Mouse (Mus musculus): ENCODE measurements at regions not wholly inside any gene's neighbourhood (a gene's known extent, or its start where the extent isn't known, plus 50 kb on each side); places are given as distances from the start of the nearest gene placed in this dataset.

DNA sequence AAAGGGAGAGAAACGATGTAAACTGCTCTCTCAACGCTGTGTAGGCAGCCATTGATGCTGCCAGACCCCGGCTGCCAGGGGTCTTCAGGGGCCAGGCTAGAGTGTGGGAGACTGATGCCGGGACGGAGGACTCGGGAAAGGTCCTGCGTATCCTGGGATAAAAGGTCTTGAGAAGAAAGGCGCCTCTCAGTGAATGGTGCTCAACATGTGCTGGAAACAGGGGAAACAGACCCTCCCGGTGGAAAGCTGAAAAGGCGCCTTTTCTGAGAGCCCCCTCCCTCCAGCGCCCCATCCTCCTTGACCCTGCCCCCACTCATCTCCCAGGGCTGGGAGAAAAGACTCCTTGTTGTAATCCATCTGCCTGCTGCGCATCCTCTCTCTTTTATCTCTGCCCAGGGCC is 101.1 kb upstream of the Lrig1 start:
- TF ChIP-seq CTCF (IDR thresholded peaks at IDR 0.05; ENCODE audit: low read depth) (no peak), EP300 (IDR thresholded peaks at IDR 0.05; ENCODE audit: low read depth) (no peak)
